Mouse (Mus musculus) bone marrow, adult 2 months (tissue): Measurements from ENCODE around the gene Mynn. TPM values are rescaled to one million over a fixed set of nuclear protein-coding genes. Genes with fewer than 3 reads are reported as not detected.
A peak's percentile ranks its signal among the peaks of the same experiment; 100 is the strongest.
"Not testable (repeated sequence)": the region's sequence is repeated elsewhere in the genome, so short reads cannot be mapped to it uniquely, and the experiment has no call there.

Experiments used
- H3K27ac ChIP-seq: fragments of 200-500 bp; 2 replicates; pipeline ENCODE4 v1.5.1; 2012; ENCODE audit warnings: low read depth, mild to moderate bottlenecking, control low read depth, inconsistent platforms, low read length; ENCODE audit not compliant: control insufficient read depth, poor library complexity, insufficient read depth
- H3K4me1 ChIP-seq: fragments of 200-500 bp; 2 replicates; pipeline ENCODE4 v1.6.1; 2011; ENCODE audit warnings: low read length; ENCODE audit not compliant: control insufficient read depth, insufficient read depth
- H3K4me3 ChIP-seq: fragments of 200-500 bp; replicated peaks from 2 replicates; pipeline ENCODE3; 2011; ENCODE audit warnings: mild to moderate bottlenecking, low read depth, low read length, control low read depth; ENCODE audit not compliant: control insufficient read depth
- CTCF ChIP-seq: fragments of 200-500 bp; IDR thresholded peaks from 2 replicates; pipeline ENCODE4 v1.5.1; 2011; ENCODE audit warnings: low read length, control low read depth; ENCODE audit not compliant: control insufficient read depth, insufficient read depth
- POLR2A ChIP-seq: fragments of 200-500 bp; IDR thresholded peaks from 2 replicates; pipeline ENCODE4 v1.6.1; 2011; ENCODE audit warnings: low read depth, mild to moderate bottlenecking, control low read depth, low read length, borderline replicate concordance; ENCODE audit not compliant: control insufficient read depth
- WGBS: fragments of 180-500 bp; shearing (Covaris S2); methylation state at CpG from one replicate; pipeline ENCODE4 v1.1.7; 2018; 5-methylcytosine and 5-hydroxymethylcytosine counted together
- polyA plus RNA-seq: library from polyadenylated mRNA; stranded (reverse); fragments of >200 nt; gene quantifications from 2 replicates; pipeline ENCODE4 v1.2.4, GENCODE M21; 2011; ENCODE audit warnings: low replicate concordance; ENCODE audit not compliant: missing spikeins, insufficient read depth, insufficient read length

Mynn gene
- polyA plus RNA-seq: 5.0 and 9.7 TPM in 2 replicates

DNA sequence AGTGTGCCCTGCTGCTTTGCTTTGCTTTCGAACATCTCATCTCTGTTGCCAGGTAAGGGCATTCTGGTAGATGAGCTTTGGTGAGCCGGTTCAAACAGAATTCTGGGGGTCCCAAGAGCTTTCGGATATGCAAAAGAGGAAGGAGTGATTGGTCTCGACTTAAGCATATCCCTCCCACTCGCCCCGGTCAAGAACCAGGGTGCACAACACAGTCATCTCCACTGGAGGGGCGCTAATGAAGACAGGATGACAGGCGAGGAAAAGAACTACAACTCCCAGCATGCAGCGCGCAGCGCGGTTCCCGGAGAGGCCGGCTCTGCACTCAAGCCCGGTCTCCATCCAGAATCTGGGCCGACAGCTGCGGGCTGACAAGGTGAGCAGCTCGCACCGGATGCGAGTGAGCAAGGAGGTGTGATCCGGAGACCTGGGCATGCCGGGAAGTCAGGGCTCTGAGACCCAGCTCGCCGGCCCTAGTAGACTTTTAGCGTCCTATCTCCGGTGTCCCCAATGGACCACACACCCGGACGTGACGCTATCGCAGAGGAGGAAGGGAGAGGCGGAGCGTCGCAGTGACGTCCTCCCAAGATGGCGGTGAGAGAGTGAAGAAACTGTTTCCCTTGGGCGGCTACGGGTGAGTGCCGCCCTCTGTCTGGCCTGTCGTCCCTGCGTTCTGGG, at the start of gene Mynn:
Mynn (plus strand) TSS at position 1 of the 675 bp plus-strand sequence.
- TF ChIP-seq POLR2A: peak; percentile 66; the same call in 1 of the 2 replicates
- peak; percentile 44 for TF ChIP-seq CTCF
- H3K4me3 ChIP-seq: peak within 1 kb of the TSS; percentile 85
- WGBS: under 1% methylated on average over 40 of the region's 40 CpGs
- H3K27ac ChIP-seq: peak within 1 kb of the TSS; percentile 99
- no peaks in the 10 kb centered on the region for H3K4me1 ChIP-seq

DNA sequence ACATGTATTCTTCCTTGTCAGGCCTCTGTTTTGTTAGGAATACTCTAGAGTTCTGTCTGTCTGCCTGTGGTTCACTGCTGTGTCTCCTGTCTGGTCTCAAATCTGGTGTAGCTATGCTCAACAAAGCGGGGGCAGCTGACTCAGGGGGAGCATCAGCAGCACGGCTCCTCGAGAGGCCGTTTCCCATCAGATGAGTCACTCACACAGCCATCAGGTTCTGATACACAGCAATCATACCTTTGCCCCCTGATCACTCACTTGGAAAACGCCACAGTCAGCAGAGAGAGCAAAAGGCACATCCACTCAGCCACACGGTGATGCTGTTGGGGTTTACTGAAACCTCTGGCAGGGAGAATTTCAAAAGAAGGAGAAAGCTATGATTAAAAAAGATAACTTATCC, 48.1 kb upstream of the Mynn start:
- TF ChIP-seq POLR2A (no peak), CTCF (no peak)
- Histone ChIP-seq H3K4me1 (no peaks in the 10 kb centered on the region), H3K27ac (no peak overlapping the region), H3K4me3 (no peak overlapping the region)
- WGBS: 82% methylated on average over 6 of the region's 6 CpGs

DNA sequence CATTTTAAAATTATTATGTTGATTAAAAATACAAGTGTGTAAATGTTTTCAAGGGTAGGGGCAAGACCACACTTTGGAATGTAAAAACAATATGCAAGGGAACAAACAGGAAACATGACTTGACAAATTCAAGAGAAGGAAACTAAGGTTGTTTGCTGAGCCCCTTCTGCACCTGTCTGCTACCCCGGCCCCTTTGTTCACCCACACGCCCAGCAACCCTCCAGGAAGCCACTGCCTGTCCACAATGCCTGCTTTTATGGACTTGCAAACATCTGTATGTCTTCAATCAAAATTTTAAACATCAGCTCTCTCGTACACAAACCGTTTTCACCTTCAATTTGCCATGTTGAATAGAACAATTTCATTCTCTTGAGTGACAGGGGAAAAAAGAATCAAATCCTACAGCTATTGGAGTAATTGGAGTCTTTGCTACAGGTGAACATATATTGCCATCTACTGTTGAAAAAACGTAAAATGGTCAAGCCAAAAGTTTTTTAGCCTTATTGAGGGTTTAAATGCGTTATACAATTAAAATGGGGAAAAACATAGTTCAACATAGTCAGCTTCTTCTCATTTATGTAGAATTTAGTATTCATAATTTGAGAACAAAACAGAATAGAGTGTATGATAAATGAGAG, 41.1 kb upstream of the Mynn start:
- 30% methylated on average over 6 of the region's 6 CpGs for WGBS
- Histone ChIP-seq H3K4me3 (no peak overlapping the region), H3K4me1 (no peaks in the 10 kb centered on the region; the same call in 1 of the 2 replicates), H3K27ac (no peak overlapping the region)
- TF ChIP-seq POLR2A (no peak), CTCF (no peak)

DNA sequence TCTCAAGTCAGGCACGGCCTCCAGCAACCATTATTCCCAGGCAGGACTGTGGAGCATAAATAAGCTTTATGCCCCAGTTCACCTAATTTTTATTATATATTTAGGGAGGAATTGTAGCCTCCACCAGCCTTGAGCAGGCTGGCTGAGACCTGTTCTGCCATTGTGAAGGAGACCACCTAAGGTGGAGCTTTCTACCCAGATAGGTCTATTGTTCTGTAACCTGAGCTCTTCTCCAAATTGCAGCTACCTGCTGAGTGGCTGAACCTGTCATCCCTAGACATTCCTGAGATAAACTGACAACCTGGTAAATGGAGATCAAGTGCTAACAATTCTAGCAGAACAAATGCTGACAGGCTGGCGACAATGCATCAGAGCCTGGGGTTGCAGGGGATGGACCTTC, 35.5 kb upstream of the Mynn start:
- not testable (repeated sequence) for H3K27ac ChIP-seq, H3K4me1 ChIP-seq, H3K4me3 ChIP-seq
- WGBS: 83% methylated on average over 1 of the region's 2 CpGs

DNA sequence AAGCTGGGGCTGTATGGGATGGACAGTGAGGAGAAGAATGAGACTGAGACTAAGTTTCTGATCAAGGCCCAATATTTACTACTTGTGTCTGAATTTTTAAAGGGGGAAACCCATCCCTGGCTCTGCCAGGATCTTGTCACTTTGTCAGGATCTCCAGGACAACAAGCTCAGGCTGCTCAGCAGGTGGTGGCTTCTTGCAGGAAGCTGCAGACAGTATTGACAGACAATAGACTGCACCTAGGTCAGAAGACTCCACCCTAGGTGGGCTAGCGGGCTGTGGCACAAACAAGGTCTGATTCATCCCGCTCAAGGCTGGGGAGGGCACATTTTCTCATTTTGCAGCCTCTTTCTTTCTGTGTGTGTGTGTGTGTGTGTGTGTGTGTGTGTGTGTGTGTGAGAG, 28.3 kb upstream of the Mynn start:
- TF ChIP-seq POLR2A (no peak), CTCF (no peak)
- H3K27ac ChIP-seq: no peak overlapping the region
- WGBS: 77% methylated on average over 2 of the region's 2 CpGs
- H3K4me3 ChIP-seq: no peak overlapping the region
- no peaks in the 10 kb centered on the region for H3K4me1 ChIP-seq

DNA sequence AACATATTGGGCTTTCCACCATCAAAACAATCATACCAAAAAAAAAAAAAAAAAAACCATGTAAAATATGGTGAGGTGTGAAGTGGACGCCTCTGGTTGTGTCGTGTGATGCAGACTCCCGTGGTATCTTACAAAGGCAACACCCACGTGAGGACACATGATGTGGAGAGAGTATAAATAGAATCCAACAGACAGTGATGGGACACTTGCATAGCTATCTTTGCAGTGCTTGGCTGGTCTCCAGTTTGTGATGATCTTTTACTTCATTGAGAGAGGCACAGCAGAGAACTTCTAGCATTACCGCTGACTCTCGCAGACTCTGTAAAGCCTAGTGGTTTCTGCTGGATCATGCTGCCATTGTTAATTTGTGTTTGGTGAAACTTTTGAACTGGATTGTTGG, 13.0 kb upstream of the Mynn start:
- WGBS: 74% methylated on average over 6 of the region's 6 CpGs
- Histone ChIP-seq H3K4me1 (no peaks in the 10 kb centered on the region), H3K4me3 (no peak overlapping the region), H3K27ac (no peak overlapping the region)
- TF ChIP-seq CTCF: no peak
- no peak for TF ChIP-seq POLR2A

DNA sequence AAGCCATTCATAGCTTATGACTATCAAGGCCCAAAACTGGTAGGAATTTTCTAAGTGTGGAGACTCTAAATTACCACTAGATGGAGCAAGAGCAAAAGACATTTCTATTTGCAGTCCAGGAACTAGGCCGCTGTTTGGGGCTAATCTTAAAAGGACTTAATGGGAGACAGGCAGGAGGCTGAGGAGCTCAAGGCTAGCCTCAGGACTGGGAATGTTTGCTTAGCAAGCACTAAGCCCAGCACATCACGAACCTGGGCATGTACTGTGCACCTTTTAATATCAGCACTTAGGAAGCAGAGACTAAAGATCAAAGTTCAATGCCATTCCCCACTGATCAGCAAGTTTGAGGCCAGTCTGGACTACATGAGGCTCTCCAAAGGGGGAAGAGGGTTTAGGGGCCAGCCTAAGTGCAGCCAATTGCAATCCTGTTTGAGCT, 9.4 kb upstream of the Mynn start:
- Histone ChIP-seq H3K4me3 (no peak overlapping the region), H3K4me1 (no peaks in the 10 kb centered on the region), H3K27ac (no peak overlapping the region)
- 3% methylated on average over 2 of the region's 2 CpGs for WGBS
- no peak for TF ChIP-seq POLR2A
- no peak for TF ChIP-seq CTCF

DNA sequence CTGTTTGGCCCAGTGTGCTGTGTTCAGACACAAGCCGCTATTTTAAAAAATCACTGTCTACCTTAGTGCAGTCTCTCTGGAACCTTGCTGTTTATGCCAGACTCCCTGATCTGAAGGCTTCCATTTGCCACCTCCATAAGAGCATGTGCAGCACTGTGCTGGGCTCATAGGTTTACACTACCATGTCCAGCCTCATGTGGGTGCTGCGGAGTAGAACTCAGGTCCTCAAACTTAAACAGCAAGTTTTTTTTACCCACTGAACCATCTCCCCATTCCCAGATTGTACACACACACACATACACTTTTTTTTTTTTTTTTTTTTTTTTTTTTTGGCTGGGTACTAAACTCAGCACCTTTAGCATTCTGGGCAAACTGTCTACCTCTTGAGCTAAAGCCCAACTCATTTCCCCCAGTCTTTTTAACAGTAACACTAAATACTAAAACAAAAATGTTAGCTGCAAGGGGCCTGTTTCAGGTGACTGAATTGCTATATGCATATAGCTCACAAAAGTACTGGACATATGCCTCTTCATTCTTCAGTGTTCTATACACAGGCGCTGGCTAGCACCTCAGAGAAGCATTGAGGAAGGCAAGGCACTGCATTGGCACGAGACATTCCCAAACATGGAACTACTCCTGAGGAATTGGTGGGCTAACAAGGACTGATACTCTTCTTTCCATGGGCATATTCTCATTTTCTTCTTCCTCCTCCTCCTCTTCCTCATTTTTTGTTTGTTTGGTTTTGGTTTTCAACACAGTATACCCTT, 8.0 kb upstream of the Mynn start:
- Histone ChIP-seq H3K4me3 (no peak overlapping the region), H3K27ac (no peak overlapping the region), H3K4me1 (no peaks in the 10 kb centered on the region)
- 76% methylated on average over 4 of the region's 4 CpGs for WGBS
- TF ChIP-seq CTCF: no peak
- no peak for TF ChIP-seq POLR2A
